Mouse (Mus musculus) cerebellum, adult 2 months (tissue): ENCODE measurements around the gene Ggt6.

Source experiments
- CTCF ChIP-seq: fragments of 200-500 bp; IDR thresholded peaks from 2 replicates; pipeline ENCODE4 v1.5.1; 2011; ENCODE audit warnings: low read depth, mild to moderate bottlenecking, control low read depth, low read length, moderate library complexity, borderline replicate concordance; ENCODE audit not compliant: insufficient read depth
- POLR2A ChIP-seq: fragments of 200-500 bp; IDR thresholded peaks from 2 replicates; pipeline ENCODE4 v1.6.1; 2011; ENCODE audit warnings: low read length, control low read depth, borderline replicate concordance; ENCODE audit not compliant: insufficient read depth

DNA sequence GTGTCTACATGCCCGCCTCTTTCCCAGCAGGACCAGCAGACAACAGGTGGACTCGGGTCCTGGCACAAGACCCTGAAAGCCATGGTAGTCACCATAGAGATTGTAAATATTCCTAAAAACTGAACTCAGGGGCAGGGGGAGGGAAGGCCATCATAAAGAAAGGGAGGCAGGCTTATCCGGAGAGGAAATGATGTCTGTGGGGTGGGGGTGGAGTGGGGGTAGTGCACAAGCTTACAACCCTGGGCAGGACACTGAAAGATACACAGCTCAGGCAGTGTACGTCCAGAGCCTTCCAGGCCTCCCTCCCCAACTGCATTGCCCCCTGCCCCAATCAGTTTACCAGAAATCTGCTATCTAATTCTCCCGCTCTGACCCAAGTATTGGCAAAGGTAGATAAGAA, 51.8 kb downstream of the Ggt6 start:
- no peak for TF ChIP-seq CTCF
- TF ChIP-seq POLR2A = no peak
